Mouse (Mus musculus): ENCODE measurements around the gene Adgrb3.

GRCm38 (mm10) chr1:25830757-25831520, 1.4 kb upstream of the Adgrb3 start:
- no peak for TF ChIP-seq POLR2A (IDR thresholded peaks at IDR 0.05; ENCODE audit: extremely low read depth, insufficient read depth, low read length)
- TF ChIP-seq CTCF (IDR thresholded peaks at IDR 0.05; ENCODE audit: extremely low read depth, insufficient read depth, low read length) = no peak

Measured in cortical plate, adult 2 months (tissue).